ENCODE assay signal across 10 mouse cellular contexts in genomic region chr5:96802185-96802584, GRCm38 (mm10). TPM values are rescaled to one million over a fixed set of nuclear protein-coding genes. Genes with fewer than 3 reads are reported as not detected.
DNase-seq lines count a peak whose midpoint lies in the region; ATAC-seq lines count a peak whose summit lies in the region.
"Had no signal": no experiment of that assay in that cellular context is flagged by ENCODE, and none has a peak within 500 bp of the region (broad histone marks: within the 10 kb centered on the region; RNA-seq: fewer than 3 reads in every experiment).

No protein-coding gene starts in this region.

- H3K27ac ChIP-seq in kidney, embryonic 15.5 days: peak overlapping the region; percentile 76
- peak overlapping the region; percentile 28; the same call in 1 of the 2 replicates for H3K27ac ChIP-seq in embryonic facial prominence, embryonic 13.5 days
- H3K27ac ChIP-seq in stomach, embryonic 14.5 days (ENCODE audit: low read length): no peak overlapping the region
- no peak overlapping the region for H3K27ac ChIP-seq in forebrain, embryonic 12.5 days

- 23% methylated on average over 7 of the region's 7 CpGs for WGBS in kidney, embryonic 15.5 days
- 17% methylated on average over 7 of the region's 7 CpGs for WGBS in embryonic facial prominence, embryonic 13.5 days
- 29% methylated on average over 7 of the region's 7 CpGs for WGBS in stomach, embryonic 14.5 days
- WGBS in forebrain, embryonic 12.5 days: 25% methylated on average over 7 of the region's 7 CpGs

- no peak for DNase-seq in kidney, adult 8-10 months
- peak; percentile 30 for DNase-seq in kidney, postnatal 10 days
- DNase-seq in urinary bladder, postnatal 10 days (ENCODE audit: low spot score): no peak
- DNase-seq in right cerebral cortex, postnatal 25 days: no peak
- DNase-seq: cerebellum, adult 9-10 months had no signal

- no peak overlapping the region for H3K4me2 ChIP-seq in kidney, embryonic 15.5 days
- no peak overlapping the region for H3K4me2 ChIP-seq in embryonic facial prominence, embryonic 13.5 days
- no peak overlapping the region for H3K4me2 ChIP-seq in stomach, embryonic 14.5 days (replicated peaks; ENCODE audit: low read depth, low read length)
- no peak overlapping the region for H3K4me2 ChIP-seq in forebrain, embryonic 12.5 days

- peaks cover 55% of the 10 kb centered on the region for H3K4me1 ChIP-seq in kidney, embryonic 15.5 days
- peaks cover 21% of the 10 kb centered on the region for H3K4me1 ChIP-seq in embryonic facial prominence, embryonic 13.5 days
- H3K4me1 ChIP-seq in stomach, embryonic 14.5 days (ENCODE audit: control insufficient read depth, insufficient read depth, low read length): peaks cover 15% of the 10 kb centered on the region; the same call in 1 of the 2 replicates
- H3K4me1 ChIP-seq in forebrain, embryonic 12.5 days: no peaks in the 10 kb centered on the region

- 0 out of 2 replicates have a peak, but pooled peaks have one; percentile 23 for ATAC-seq in kidney, embryonic 15.5 days (replicated peaks; ENCODE audit: low FRiP score)
- ATAC-seq in embryonic facial prominence, embryonic 13.5 days (ENCODE audit: insufficient number of reproducible peaks, insufficient read depth, low FRiP score, low TSS enrichment, low read depth): no peak
- peak; percentile 36; the same call in 1 of the 2 replicates for ATAC-seq in stomach, embryonic 14.5 days (ENCODE audit: insufficient number of reproducible peaks, insufficient read depth, low FRiP score, low read depth)
- ATAC-seq in forebrain, embryonic 12.5 days (ENCODE audit: low FRiP score): no peak

- H3K4me3 ChIP-seq in kidney, embryonic 15.5 days (replicated peaks): no peak overlapping the region
- H3K4me3 ChIP-seq in embryonic facial prominence, embryonic 13.5 days: no peak overlapping the region
- H3K4me3 ChIP-seq in stomach, embryonic 14.5 days (ENCODE audit: low read depth, low read length): no peak overlapping the region
- no peak overlapping the region for H3K4me3 ChIP-seq in forebrain, embryonic 12.5 days (replicated peaks)

- no peak overlapping the region for H3K9ac ChIP-seq in kidney, embryonic 15.5 days
- H3K9ac ChIP-seq in embryonic facial prominence, embryonic 13.5 days: no peak overlapping the region
- no peak overlapping the region for H3K9ac ChIP-seq in stomach, embryonic 14.5 days (replicated peaks; ENCODE audit: low read depth, low read length)
- no peak overlapping the region for H3K9ac ChIP-seq in forebrain, embryonic 12.5 days

- H3K27me3 ChIP-seq in kidney, embryonic 15.5 days: no peaks in the 10 kb centered on the region
- no peaks in the 10 kb centered on the region for H3K27me3 ChIP-seq in embryonic facial prominence, embryonic 13.5 days
- H3K27me3 ChIP-seq in stomach, embryonic 14.5 days (ENCODE audit: control insufficient read depth, insufficient read depth, low read length): no peaks in the 10 kb centered on the region
- no peaks in the 10 kb centered on the region for H3K27me3 ChIP-seq in forebrain, embryonic 12.5 days

- peaks cover 3% of the 10 kb centered on the region; the same call in 1 of the 2 replicates for H3K36me3 ChIP-seq in kidney, embryonic 15.5 days
- H3K36me3 ChIP-seq in embryonic facial prominence, embryonic 13.5 days: no peaks in the 10 kb centered on the region
- H3K36me3 ChIP-seq in stomach, embryonic 14.5 days (ENCODE audit: control insufficient read depth, insufficient read depth, low read length): no peaks in the 10 kb centered on the region
- H3K36me3 ChIP-seq in forebrain, embryonic 12.5 days (replicated peaks): no peaks in the 10 kb centered on the region
- H3K36me3 ChIP-seq: G1E had no signal

- no peaks in the 10 kb centered on the region for H3K9me3 ChIP-seq in kidney, embryonic 15.5 days (replicated peaks)
- H3K9me3 ChIP-seq in embryonic facial prominence, embryonic 13.5 days: no peaks in the 10 kb centered on the region
- H3K9me3 ChIP-seq in stomach, embryonic 14.5 days (ENCODE audit: control insufficient read depth, low read depth, low read length): no peaks in the 10 kb centered on the region
- H3K9me3 ChIP-seq in forebrain, embryonic 12.5 days: no peaks in the 10 kb centered on the region
- H3K9me3 ChIP-seq: G1E had no signal

RNA-seq across cellular contexts. Expression of gene Anxa3, which starts 9.0 kb away (rescaled TPM):
- 68.1 and 68.2 TPM in 2 replicates for polyA plus RNA-seq in kidney, embryonic 15.5 days (2015; fragmentation: Nextera tagmentation; extraction: Ambion mirVana)
- 24.3 and 29.5 TPM in 2 replicates for polyA plus RNA-seq in embryonic facial prominence, embryonic 13.5 days (2015; fragmentation: Nextera tagmentation; extraction: Ambion mirVana)
- 48.4 and 54.5 TPM in 2 replicates for polyA plus RNA-seq in stomach, embryonic 14.5 days (2014; fragmentation: Nextera tagmentation; extraction: Ambion mirVana)
- polyA plus RNA-seq in forebrain, embryonic 12.5 days (2016; fragmentation: Nextera tagmentation; extraction: Ambion mirVana): 22.1 and 26.6 TPM in 2 replicates
- polyA plus RNA-seq: G1E had no signal

Comparison
In these comparisons a context has a peak if more than half of its experiments do, and no peak if none do; other contexts are left out.
1. ATAC-seq: peak in kidney, embryonic 15.5 days (single experiment) and stomach, embryonic 14.5 days (single experiment); none in embryonic facial prominence, embryonic 13.5 days (single experiment) and forebrain, embryonic 12.5 days (single experiment).
2. H3K27ac ChIP-seq: peak in kidney, embryonic 15.5 days (single experiment) and embryonic facial prominence, embryonic 13.5 days (single experiment); none in stomach, embryonic 14.5 days (single experiment) and forebrain, embryonic 12.5 days (single experiment).